9 mouse cellular contexts compared by ENCODE assay signal in the genomic region with DNA sequence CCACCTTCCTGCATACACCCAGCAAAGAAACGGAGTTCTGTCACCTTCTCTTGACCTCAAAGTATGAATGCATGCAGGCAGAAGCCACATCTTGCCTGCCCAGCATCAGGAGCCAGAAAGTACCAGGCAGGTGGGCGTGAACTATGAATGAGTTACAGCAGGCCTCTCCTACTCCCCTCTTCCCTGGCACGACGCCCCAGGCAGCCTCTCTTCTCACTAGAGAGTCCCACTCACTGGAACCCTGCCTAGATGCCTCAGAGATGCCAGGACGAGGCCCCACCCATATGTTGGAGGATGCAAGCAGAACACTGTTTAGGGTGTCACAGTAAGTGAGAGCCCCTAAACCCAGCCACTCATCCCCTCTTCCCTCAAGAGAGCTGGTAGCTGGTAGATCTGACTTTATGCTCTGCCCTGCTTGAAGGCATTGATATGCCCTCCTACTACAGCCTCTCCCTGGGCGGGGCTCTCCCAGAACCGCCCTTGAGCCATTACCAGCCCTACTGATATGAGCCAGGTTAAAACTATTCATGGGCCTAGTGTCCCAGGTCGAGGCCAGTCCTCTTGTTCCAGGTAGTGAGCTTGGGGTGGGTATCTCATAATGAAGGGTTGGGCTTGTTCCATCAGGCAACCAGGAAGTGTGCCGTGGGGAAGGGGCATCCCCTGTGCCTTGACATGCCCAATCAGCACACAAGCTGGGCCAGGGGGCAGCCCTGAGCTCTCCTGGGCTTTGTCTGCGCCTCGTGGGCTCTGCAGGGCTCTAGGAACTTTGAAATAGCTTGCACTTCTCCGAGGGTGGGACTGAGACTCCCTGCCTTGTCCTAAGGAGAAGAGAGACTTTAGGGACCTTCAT. TPM values are rescaled to one million over a fixed set of nuclear protein-coding genes. Genes with fewer than 3 reads are reported as not detected.
DNase-seq lines count a peak whose midpoint lies in the region; ATAC-seq and TF ChIP-seq lines count a peak whose summit lies in the region.
"Had no signal": no experiment of that assay in that cellular context is flagged by ENCODE, and none has a peak within 500 bp of the region (broad histone marks: within the 10 kb centered on the region; RNA-seq: fewer than 3 reads in every experiment).

No protein-coding gene starts in this region.

- no peaks in the 10 kb centered on the region for H3K27me3 ChIP-seq in kidney, adult 2 months (replicated peaks; ENCODE audit: control insufficient read depth, insufficient read depth, low read length)
- H3K27me3 ChIP-seq in intestine, postnatal 0 days (replicated peaks; ENCODE audit: control insufficient read depth, insufficient read depth, low read length) = no peaks in the 10 kb centered on the region
- H3K27me3 ChIP-seq: limb, embryonic 12.5 days had no signal

- no peak overlapping the region for H3K4me3 ChIP-seq in kidney, adult 2 months (ENCODE audit: insufficient read depth, low read depth, low read length)
- H3K4me3 ChIP-seq in intestine, postnatal 0 days (ENCODE audit: low read depth, low read length) = no peak overlapping the region
- H3K4me3 ChIP-seq: limb, embryonic 12.5 days had no signal

- no peak for TF ChIP-seq CTCF in kidney, adult 2 months (conservative IDR thresholded peaks at IDR 0.05; ENCODE audit: insufficient read depth, insufficient read length, low read depth, low read length)
- peak; percentile 30 for TF ChIP-seq CTCF in intestine, postnatal 0 days (IDR thresholded peaks at IDR 0.05; ENCODE audit: low read depth)

- H3K4me1 ChIP-seq in kidney, adult 2 months (ENCODE audit: control insufficient read depth, insufficient read depth, low read length) = peaks cover 39% of the 10 kb centered on the region
- H3K4me1 ChIP-seq in intestine, postnatal 0 days (replicated peaks; ENCODE audit: control insufficient read depth, insufficient read depth, low read length) = peaks cover 28% of the 10 kb centered on the region

- peaks cover 1% of the 10 kb centered on the region; the same call in 1 of the 2 replicates for H3K36me3 ChIP-seq in kidney, adult 2 months (ENCODE audit: control insufficient read depth, insufficient read depth, low read length)
- peaks cover 18% of the 10 kb centered on the region for H3K36me3 ChIP-seq in intestine, postnatal 0 days (ENCODE audit: control insufficient read depth, insufficient read depth)

- TF ChIP-seq POLR2A in kidney, adult 2 months (IDR thresholded peaks at IDR 0.05; ENCODE audit: low read depth, low read length) = no peak

- H3K9me3 ChIP-seq in intestine, postnatal 0 days (ENCODE audit: control insufficient read depth) = no peaks in the 10 kb centered on the region
- H3K9me3 ChIP-seq: limb, embryonic 12.5 days had no signal

- peak; percentile 35 for ATAC-seq in common myeloid progenitor, adult 5-6 weeks (replicated peaks; ENCODE audit: low read depth, poor library complexity, severe bottlenecking)
- ATAC-seq in intestine, postnatal 0 days = peak; percentile 43; the same call in 1 of the 2 replicates
- no peak for ATAC-seq in granulocyte monocyte progenitor cell, adult 5-6 weeks (replicated peaks; ENCODE audit: poor library complexity, severe bottlenecking)

- no peak overlapping the region for H3K4me2 ChIP-seq in intestine, postnatal 0 days (replicated peaks; ENCODE audit: low read depth)
- H3K4me2 ChIP-seq: limb, embryonic 12.5 days had no signal

- H3K9ac ChIP-seq in intestine, postnatal 0 days (ENCODE audit: low read depth, low read length) = no peak overlapping the region
- H3K9ac ChIP-seq: limb, embryonic 12.5 days had no signal

- no peak overlapping the region for H3K27ac ChIP-seq in kidney, adult 2 months (ENCODE audit: insufficient read depth, low read depth, low read length)
- H3K27ac ChIP-seq in intestine, postnatal 0 days (ENCODE audit: low read depth, low read length) = peak overlapping the region; percentile 54
- H3K27ac ChIP-seq: limb, embryonic 12.5 days had no signal

- DNase-seq in kidney, adult 2 months = peak; percentile 30
- no peak for DNase-seq in kidney, adult 8-10 months
- DNase-seq in liver = peak; percentile 90
- peak; percentile 93 to 94 for DNase-seq in right cerebral cortex, adult 2 months (ENCODE audit: low spot score in 2 of 2)
- no peak for DNase-seq in gastrocnemius, adult 18-20 months (ENCODE audit: low spot score)

- WGBS in kidney, adult 2 months = 40% methylated on average over 12 of the region's 12 CpGs
- 51% methylated on average over 12 of the region's 12 CpGs for WGBS in intestine, postnatal 0 days

RNA-seq across cellular contexts. Expression of gene Hs6st1, which starts 27.4 kb away (rescaled TPM):
- polyA plus RNA-seq in kidney, adult 2 months (2012; rRNA removed) = 123 and 142 TPM in 2 replicates
- 14.6 and 19.6 TPM in 2 replicates for total RNA-seq in common myeloid progenitor, adult 5-6 weeks (2017)
- polyA plus RNA-seq in intestine, postnatal 0 days (2015; fragmentation: Nextera tagmentation; extraction: Ambion mirVana) = 6.4 and 6.7 TPM in 2 replicates
- 10.3 and 11.5 TPM in 2 replicates for total RNA-seq in granulocyte monocyte progenitor cell, adult 5-6 weeks (2014; fragmentation: Nextera tagmentation)
- 6.5 and 8.9 TPM in 2 replicates for total RNA-seq in granulocyte monocyte progenitor cell, adult 5-6 weeks (2017)
- 10 to 100 TPM; 19.7 to 22.0 TPM for total RNA-seq in gastrocnemius, adult 18-20 months (2021)

Comparison
In these comparisons a context has a peak if more than half of its experiments do, and no peak if none do; other contexts are left out.
1. DNase-seq: peak in kidney, adult 2 months (single experiment), liver (single experiment) and right cerebral cortex, adult 2 months (2 of 2); none in kidney, adult 8-10 months (0 of 2) and gastrocnemius, adult 18-20 months (single experiment).